Mouse (Mus musculus): ENCODE measurements around the gene Sly.
"Not testable (repeated sequence)": the region's sequence is repeated elsewhere in the genome, so short reads cannot be mapped to it uniquely, and the experiment has no call there.

Gene Sly

DNA sequence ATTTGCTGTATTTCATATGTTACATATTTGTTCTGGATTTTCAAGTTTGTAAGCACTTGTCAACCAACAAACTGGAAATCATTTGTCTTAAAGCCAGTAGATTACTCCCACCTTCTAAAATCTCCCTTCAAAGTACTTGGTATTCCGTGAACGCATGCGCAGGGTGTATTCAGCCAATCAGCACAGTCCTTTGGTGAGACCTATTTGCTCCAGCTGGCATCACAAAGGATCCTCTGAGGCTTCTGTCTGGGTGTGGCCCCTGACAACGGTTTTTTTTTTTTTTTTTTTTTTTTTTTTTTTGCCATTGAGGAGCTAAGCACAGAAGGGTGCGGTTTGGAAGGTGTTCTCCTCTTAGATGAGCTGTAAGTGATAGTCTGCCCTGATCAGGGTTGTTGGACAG is at the start of gene Sly:
Gene Sly (plus strand): TSS at position 301 of the 400 bp plus-strand sequence.
- DNase-seq = not testable (repeated sequence)

All from right cerebral cortex, postnatal 4 days (tissue).